Mouse (Mus musculus) limb, embryonic 15.5 days (tissue): ENCODE measurements at regions not wholly inside any gene's neighbourhood (a gene's known extent, or its start where the extent isn't known, plus 50 kb on each side); places are given as distances from the start of the nearest gene placed in this dataset.

ENCODE experiments used
- ATAC-seq: fragments of 200-750 bp; cut with Nextera tagmentation; 2 replicates; pipeline ENCODE4 v1.8.0; 2017; ENCODE audit warnings: low read depth, moderate TSS enrichment; ENCODE audit not compliant: insufficient number of reproducible peaks, low FRiP score, low TSS enrichment
- H3K27ac ChIP-seq: fragments of 300-500 bp; sonication (generic); 2 replicates; pipeline ENCODE4 v1.5.1; 2015; ENCODE audit warnings: moderate library complexity, mild to moderate bottlenecking, inconsistent platforms
- H3K27me3 ChIP-seq: fragments of 300-500 bp; sonication (generic); 2 replicates; pipeline ENCODE4 v1.6.1; 2015; ENCODE audit warnings: inconsistent platforms
- H3K36me3 ChIP-seq: fragments of 300-500 bp; sonication (generic); 2 replicates; pipeline ENCODE4 v1.6.1; 2015; ENCODE audit warnings: inconsistent platforms
- H3K4me1 ChIP-seq: fragments of 300-500 bp; sonication (generic); 2 replicates; pipeline ENCODE4 v1.6.1; 2015; ENCODE audit warnings: inconsistent platforms
- H3K4me2 ChIP-seq: fragments of 300-500 bp; sonication (generic); 2 replicates; pipeline ENCODE4 v1.6.1; 2015; ENCODE audit warnings: mild to moderate bottlenecking, inconsistent platforms
- H3K4me3 ChIP-seq: fragments of 300-500 bp; sonication (generic); 2 replicates; pipeline ENCODE4 v1.5.1; 2015; ENCODE audit warnings: mild to moderate bottlenecking, inconsistent platforms
- H3K9ac ChIP-seq: fragments of 300-500 bp; sonication (generic); 2 replicates; pipeline ENCODE4 v1.6.1; 2015; ENCODE audit warnings: inconsistent platforms
- H3K9me3 ChIP-seq: fragments of 300-500 bp; sonication (generic); 2 replicates; pipeline ENCODE4 v1.6.1; 2016; ENCODE audit warnings: inconsistent platforms
- WGBS: fragments of 180-500 bp; shearing (Covaris S2); methylation state at CpG from one replicate; pipeline ENCODE4 v1.1.7; 2015; 5-methylcytosine and 5-hydroxymethylcytosine counted together

- no peaks in the 10 kb centered on the region for H3K27me3 ChIP-seq
- H3K9me3 ChIP-seq, result peaks cover 1% of the 10 kb centered on the region; the same call in 1 of the 2 replicates
- H3K4me3 ChIP-seq, result no peak overlapping the region
- no peak for ATAC-seq
- WGBS, result 75% methylated on average over 7 of the region's 7 CpGs
- no peak overlapping the region for H3K4me2 ChIP-seq
- no peaks in the 10 kb centered on the region for H3K36me3 ChIP-seq
- H3K27ac ChIP-seq, result no peak overlapping the region
- no peak overlapping the region for H3K9ac ChIP-seq
- H3K4me1 ChIP-seq, result peaks cover 3% of the 10 kb centered on the region; the same call in 1 of the 2 replicates
Measured at GRCm38 (mm10) chr10:96257935-96258334, 121.5 kb downstream of the Gm5426 start.

GRCm38 (mm10) chr10:96259242-96259641 is 122.8 kb downstream of the Gm5426 start:
- 86% methylated on average over 10 of the region's 10 CpGs for WGBS
- no peak for ATAC-seq
- H3K36me3 ChIP-seq, result no peaks in the 10 kb centered on the region

GRCm38 (mm10) chr10:96259648-96260047 is 123.2 kb downstream of the Gm5426 start:
- no peak overlapping the region for H3K27ac ChIP-seq
- no peak for ATAC-seq
- no peak overlapping the region for H3K4me2 ChIP-seq
- no peak overlapping the region for H3K4me3 ChIP-seq
- H3K9me3 ChIP-seq, result no peaks in the 10 kb centered on the region
- H3K36me3 ChIP-seq, result no peaks in the 10 kb centered on the region
- no peaks in the 10 kb centered on the region for H3K27me3 ChIP-seq
- H3K9ac ChIP-seq, result no peak overlapping the region
- H3K4me1 ChIP-seq, result peaks cover 12% of the 10 kb centered on the region
- WGBS, result 91% methylated on average over 8 of the region's 8 CpGs

More at GRCm38 (mm10) chr10:96259242-96259641, 122.8 kb downstream of the Gm5426 start:
- no peaks in the 10 kb centered on the region for H3K27me3 ChIP-seq
- H3K27ac ChIP-seq, result no peak overlapping the region
- no peaks in the 10 kb centered on the region for H3K9me3 ChIP-seq
- no peak overlapping the region for H3K4me3 ChIP-seq
- H3K4me1 ChIP-seq, result peaks cover 10% of the 10 kb centered on the region
- H3K4me2 ChIP-seq, result no peak overlapping the region
- H3K9ac ChIP-seq, result no peak overlapping the region

- 14% methylated on average over 7 of the region's 7 CpGs for WGBS
- H3K27me3 ChIP-seq, result no peaks in the 10 kb centered on the region
- no peak for ATAC-seq
- H3K27ac ChIP-seq, result peak overlapping the region; percentile 74
- no peak overlapping the region for H3K9ac ChIP-seq
- H3K4me3 ChIP-seq, result no peak overlapping the region
- H3K4me2 ChIP-seq, result no peak overlapping the region
- H3K9me3 ChIP-seq, result no peaks in the 10 kb centered on the region
- H3K4me1 ChIP-seq, result peaks cover 37% of the 10 kb centered on the region
- H3K36me3 ChIP-seq, result no peaks in the 10 kb centered on the region
Measured at GRCm38 (mm10) chr10:96263544-96263943, 127.1 kb downstream of the Gm5426 start.

- Histone ChIP-seq H3K4me3 (no peak overlapping the region), H3K4me2 (no peak overlapping the region), H3K27ac (peak overlapping the region; percentile 63; the same call in 1 of the 2 replicates), H3K9me3 (no peaks in the 10 kb centered on the region), H3K9ac (no peak overlapping the region), H3K36me3 (no peaks in the 10 kb centered on the region), H3K27me3 (no peaks in the 10 kb centered on the region), H3K4me1 (peaks cover 37% of the 10 kb centered on the region)
- ATAC-seq, result no peak
- 32% methylated on average over 5 of the region's 5 CpGs for WGBS
Measured at GRCm38 (mm10) chr10:96264433-96264832, 128.0 kb downstream of the Gm5426 start.

GRCm38 (mm10) chr10:96264866-96265265 is 128.5 kb downstream of the Gm5426 start:
- 65% methylated on average over 4 of the region's 4 CpGs for WGBS
- 0 out of 2 replicates have a peak overlapping the region, but pooled peaks have one; percentile 26 for H3K9ac ChIP-seq
- no peaks in the 10 kb centered on the region for H3K27me3 ChIP-seq
- no peak overlapping the region for H3K4me3 ChIP-seq
- no peaks in the 10 kb centered on the region for H3K9me3 ChIP-seq
- no peaks in the 10 kb centered on the region for H3K36me3 ChIP-seq
- peak overlapping the region; percentile 63 for H3K27ac ChIP-seq
- H3K4me2 ChIP-seq, result no peak overlapping the region
- ATAC-seq, result no peak
- H3K4me1 ChIP-seq, result peaks cover 37% of the 10 kb centered on the region

- Histone ChIP-seq H3K27ac (peak overlapping the region; percentile 65), H3K4me3 (no peak overlapping the region), H3K9ac (no peak overlapping the region), H3K36me3 (no peaks in the 10 kb centered on the region), H3K4me2 (no peak overlapping the region), H3K27me3 (no peaks in the 10 kb centered on the region), H3K9me3 (no peaks in the 10 kb centered on the region), H3K4me1 (peaks cover 37% of the 10 kb centered on the region)
- ATAC-seq, result no peak
- 51% methylated on average over 9 of the region's 9 CpGs for WGBS
Measured at GRCm38 (mm10) chr10:96266100-96266735, 129.8 kb downstream of the Gm5426 start.

GRCm38 (mm10) chr10:96267603-96268002 is 131.2 kb downstream of the Gm5426 start:
- no peak overlapping the region for H3K4me3 ChIP-seq
- H3K4me2 ChIP-seq, result no peak overlapping the region
- H3K36me3 ChIP-seq, result no peaks in the 10 kb centered on the region
- WGBS, result 82% methylated on average over 4 of the region's 4 CpGs
- no peak overlapping the region for H3K9ac ChIP-seq
- no peaks in the 10 kb centered on the region for H3K9me3 ChIP-seq
- H3K27ac ChIP-seq, result no peak overlapping the region
- H3K27me3 ChIP-seq, result no peaks in the 10 kb centered on the region
- no peak for ATAC-seq
- H3K4me1 ChIP-seq, result peaks cover 37% of the 10 kb centered on the region

- no peak for ATAC-seq
- WGBS, result 67% methylated on average over 7 of the region's 7 CpGs
- Histone ChIP-seq H3K27me3 (no peaks in the 10 kb centered on the region), H3K27ac (no peak overlapping the region), H3K4me1 (0 out of 2 replicates have a peak, but pooled peaks cover 3% of the 10 kb centered on the region), H3K4me2 (no peak overlapping the region), H3K36me3 (no peaks in the 10 kb centered on the region), H3K4me3 (no peak overlapping the region), H3K9ac (no peak overlapping the region), H3K9me3 (no peaks in the 10 kb centered on the region)
Measured at GRCm38 (mm10) chr10:96273607-96274365, 137.4 kb downstream of the Gm5426 start.

GRCm38 (mm10) chr10:96280149-96280548 is 143.7 kb downstream of the Gm5426 start:
- H3K4me3 ChIP-seq, result no peak overlapping the region
- H3K9me3 ChIP-seq, result no peaks in the 10 kb centered on the region
- no peak overlapping the region for H3K9ac ChIP-seq
- H3K27ac ChIP-seq, result no peak overlapping the region
- 76% methylated on average over 6 of the region's 6 CpGs for WGBS
- H3K4me1 ChIP-seq, result no peaks in the 10 kb centered on the region
- no peaks in the 10 kb centered on the region for H3K27me3 ChIP-seq
- H3K36me3 ChIP-seq, result no peaks in the 10 kb centered on the region
- no peak overlapping the region for H3K4me2 ChIP-seq
- ATAC-seq, result no peak

- H3K4me2 ChIP-seq, result no peak overlapping the region
- no peaks in the 10 kb centered on the region for H3K36me3 ChIP-seq
- no peaks in the 10 kb centered on the region for H3K27me3 ChIP-seq
- no peak overlapping the region for H3K27ac ChIP-seq
- no peak overlapping the region for H3K9ac ChIP-seq
- H3K4me1 ChIP-seq, result no peaks in the 10 kb centered on the region
- 68% methylated on average over 10 of the region's 10 CpGs for WGBS
- no peak for ATAC-seq
- H3K4me3 ChIP-seq, result no peak overlapping the region
- no peaks in the 10 kb centered on the region for H3K9me3 ChIP-seq
Measured at GRCm38 (mm10) chr10:96285407-96286093, 149.1 kb downstream of the Gm5426 start.

- WGBS, result 69% methylated on average over 2 of the region's 2 CpGs
- Histone ChIP-seq H3K27me3 (no peaks in the 10 kb centered on the region), H3K4me1 (no peaks in the 10 kb centered on the region), H3K9me3 (no peaks in the 10 kb centered on the region), H3K4me2 (no peak overlapping the region), H3K4me3 (no peak overlapping the region), H3K36me3 (no peaks in the 10 kb centered on the region), H3K9ac (no peak overlapping the region), H3K27ac (no peak overlapping the region)
- ATAC-seq, result no peak
Measured at GRCm38 (mm10) chr10:96286094-96286485, 149.7 kb downstream of the Gm5426 start.
